Mouse (Mus musculus): Measurements from ENCODE around the gene Rhox6. TPM values are rescaled to one million over a fixed set of nuclear protein-coding genes. Genes with fewer than 3 reads are reported as not detected.
"Not testable (repeated sequence)": the region's sequence is repeated elsewhere in the genome, so short reads cannot be mapped to it uniquely, and the experiment has no call there.

The Rhox6 gene
- not detected in 2 replicates for polyA plus RNA-seq (2015; fragmentation: Nextera tagmentation; extraction: Ambion mirVana)

GRCm38 (mm10) chrX:37826610-37827009 lies at the start of gene Rhox6:
Gene Rhox6, plus strand, starts transcription at chrX:37826910.
- not testable (repeated sequence) for H3K9ac ChIP-seq; H3K27ac ChIP-seq (replicated peaks); H3K4me1 ChIP-seq; ATAC-seq (ENCODE audit: extremely low read depth, insufficient number of reproducible peaks, low FRiP score, low TSS enrichment); H3K27me3 ChIP-seq (replicated peaks); H3K36me3 ChIP-seq; H3K4me2 ChIP-seq; H3K4me3 ChIP-seq; H3K9me3 ChIP-seq
- 82% methylated on average over 4 of the region's 12 CpGs for WGBS

GRCm38 (mm10) chrX:37807286-37808080 lies 19.2 kb upstream of the Rhox6 start:
- Histone ChIP-seq H3K36me3 (no peaks in the 10 kb centered on the region), H3K27me3 (replicated peaks) (no peaks in the 10 kb centered on the region), H3K4me1 (no peaks in the 10 kb centered on the region), H3K27ac (replicated peaks) (no peak overlapping the region), H3K4me2 (no peak overlapping the region), H3K9me3 (no peaks in the 10 kb centered on the region), H3K9ac (no peak overlapping the region), H3K4me3 (no peak overlapping the region)
- ATAC-seq (ENCODE audit: extremely low read depth, insufficient number of reproducible peaks, low FRiP score, low TSS enrichment): no peak
- 74% methylated on average over 15 of the region's 15 CpGs for WGBS

- Histone ChIP-seq H3K27me3 (replicated peaks) (no peaks in the 10 kb centered on the region), H3K9me3 (no peaks in the 10 kb centered on the region), H3K27ac (replicated peaks) (no peak overlapping the region), H3K4me2 (no peak overlapping the region), H3K4me1 (no peaks in the 10 kb centered on the region), H3K36me3 (no peaks in the 10 kb centered on the region), H3K9ac (no peak overlapping the region), H3K4me3 (no peak overlapping the region)
- ATAC-seq (ENCODE audit: extremely low read depth, insufficient number of reproducible peaks, low FRiP score, low TSS enrichment): no peak
- 93% methylated on average over 2 of the region's 2 CpGs for WGBS
Observed at GRCm38 (mm10) chrX:37809396-37809795, 17.3 kb upstream of the Rhox6 start.

- Histone ChIP-seq H3K36me3 (no peaks in the 10 kb centered on the region), H3K4me3 (no peak overlapping the region), H3K27ac (replicated peaks) (no peak overlapping the region), H3K9me3 (no peaks in the 10 kb centered on the region), H3K4me2 (no peak overlapping the region), H3K27me3 (replicated peaks) (no peaks in the 10 kb centered on the region), H3K9ac (no peak overlapping the region), H3K4me1 (no peaks in the 10 kb centered on the region)
- 26% methylated on average over 5 of the region's 5 CpGs for WGBS
- ATAC-seq (ENCODE audit: extremely low read depth, insufficient number of reproducible peaks, low FRiP score, low TSS enrichment): no peak
Observed at GRCm38 (mm10) chrX:37811179-37811578, 15.5 kb upstream of the Rhox6 start.

- WGBS: 56% methylated on average over 10 of the region's 10 CpGs
- no peaks in the 10 kb centered on the region for H3K36me3 ChIP-seq
Observed at GRCm38 (mm10) chrX:37815665-37816064, 11.0 kb upstream of the Rhox6 start.

DNA sequence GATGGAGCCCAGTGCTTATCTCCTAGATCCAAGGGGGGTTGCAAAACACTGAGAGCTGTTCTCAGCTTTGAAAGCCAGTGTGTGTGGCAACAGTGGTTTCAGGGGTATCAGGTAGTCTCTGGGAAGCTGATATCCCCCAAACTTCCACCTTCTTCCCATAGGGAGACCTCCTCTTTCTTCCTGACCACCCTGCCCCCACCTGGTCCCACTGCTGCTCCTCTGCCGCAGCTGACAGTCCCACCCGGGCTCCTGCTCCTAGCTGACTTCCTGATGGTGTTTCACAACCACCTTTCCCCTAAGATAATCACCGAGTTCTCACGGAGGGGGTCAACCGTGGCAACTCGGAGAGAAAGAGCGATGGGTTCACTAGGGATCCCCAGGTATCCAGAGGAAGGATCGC lies 4.7 kb downstream of the Rhox6 start, which contains the start of gene Rhox7a:
Gene Rhox7a, plus strand, starts transcription at position 301 of the 400 bp plus-strand sequence.
- H3K27ac ChIP-seq (replicated peaks); H3K4me2 ChIP-seq; H3K27me3 ChIP-seq (replicated peaks); H3K36me3 ChIP-seq; H3K4me3 ChIP-seq; H3K9me3 ChIP-seq; H3K4me1 ChIP-seq; H3K9ac ChIP-seq; ATAC-seq (ENCODE audit: extremely low read depth, insufficient number of reproducible peaks, low FRiP score, low TSS enrichment): not testable (repeated sequence)
- WGBS: 51% methylated on average over 8 of the region's 8 CpGs

More at GRCm38 (mm10) chrX:37815665-37816064, 11.0 kb upstream of the Rhox6 start:
- Histone ChIP-seq H3K27ac (replicated peaks) (no peak overlapping the region), H3K9me3 (no peaks in the 10 kb centered on the region), H3K27me3 (replicated peaks) (no peaks in the 10 kb centered on the region), H3K4me1 (no peaks in the 10 kb centered on the region), H3K4me3 (no peak overlapping the region), H3K4me2 (no peak overlapping the region), H3K9ac (no peak overlapping the region)
- no peak for ATAC-seq (ENCODE audit: extremely low read depth, insufficient number of reproducible peaks, low FRiP score, low TSS enrichment)

DNA sequence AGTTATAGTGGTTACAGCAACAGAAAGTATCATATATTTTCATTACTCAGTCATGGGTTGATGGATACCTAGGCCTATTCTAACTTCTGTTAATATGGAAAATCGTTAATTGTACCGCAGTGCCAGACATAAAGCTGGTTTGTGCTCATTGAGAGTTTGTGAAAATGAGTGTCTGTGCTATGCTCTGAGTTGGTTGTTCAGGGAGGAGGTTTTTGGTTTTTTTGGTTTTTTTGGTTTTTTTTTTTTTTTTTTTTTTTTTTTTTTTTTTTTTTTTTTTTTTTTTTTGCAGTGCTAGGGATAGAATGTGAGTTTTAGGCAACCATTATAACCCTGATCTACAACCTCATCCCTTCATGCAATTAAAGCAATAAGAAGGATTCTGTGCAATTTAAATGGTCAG lies 44.9 kb downstream of the Rhox6 start:
- Histone ChIP-seq H3K4me3 (no peak overlapping the region), H3K4me2 (no peak overlapping the region)
- 98% methylated on average over 2 of the region's 2 CpGs for WGBS

DNA sequence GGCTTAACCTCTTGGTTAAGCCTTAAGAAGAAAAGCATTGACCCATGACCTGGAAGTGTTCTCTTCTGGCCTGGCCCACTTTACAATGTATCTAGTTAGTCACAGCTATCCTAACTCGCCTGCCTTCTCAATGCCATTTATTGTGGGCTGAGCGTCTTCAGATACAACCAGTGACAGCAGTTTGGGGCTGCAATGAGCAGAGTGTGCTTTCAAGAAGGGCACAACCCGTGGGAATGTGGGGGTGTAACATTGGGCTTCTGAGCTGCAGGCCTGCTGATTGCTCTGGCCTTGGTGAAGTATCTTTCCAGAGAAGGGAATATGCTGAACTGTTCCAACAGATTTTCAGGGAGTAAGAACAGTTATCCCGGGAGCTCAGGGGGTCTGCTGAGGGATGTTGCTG lies 52.1 kb downstream of the Rhox6 start, which contains the start of gene Rhox8:
Gene Rhox8, minus strand, starts transcription at position 101 of the 400 bp plus-strand sequence.
- 59% methylated on average over 4 of the region's 4 CpGs for WGBS
- H3K9me3 ChIP-seq: no peaks in the 10 kb centered on the region
- H3K27ac ChIP-seq (replicated peaks): no peak within 1 kb of the TSS
- no peak within 1 kb of the TSS for H3K9ac ChIP-seq
- H3K4me1 ChIP-seq: no peaks in the 10 kb centered on the region
- H3K4me2 ChIP-seq: no peak within 1 kb of the TSS
- no peak within 1 kb of the TSS for H3K4me3 ChIP-seq
- H3K36me3 ChIP-seq: no peaks in the 10 kb centered on the region
- no peak for ATAC-seq (ENCODE audit: extremely low read depth, insufficient number of reproducible peaks, low FRiP score, low TSS enrichment)
- no peaks in the 10 kb centered on the region for H3K27me3 ChIP-seq (replicated peaks)

More for the DNA sequence above, 44.9 kb downstream of the Rhox6 start:
- H3K36me3 ChIP-seq: no peaks in the 10 kb centered on the region
- no peaks in the 10 kb centered on the region for H3K4me1 ChIP-seq
- H3K27ac ChIP-seq (replicated peaks): no peak overlapping the region
- no peak for ATAC-seq (ENCODE audit: extremely low read depth, insufficient number of reproducible peaks, low FRiP score, low TSS enrichment)
- H3K9ac ChIP-seq: no peak overlapping the region
- no peaks in the 10 kb centered on the region for H3K27me3 ChIP-seq (replicated peaks)
- H3K9me3 ChIP-seq: no peaks in the 10 kb centered on the region

Other genes with a start within 250 kb of the Rhox6 start
- gene Rhox3f, start 245.9 kb upstream of the Rhox6 start, polyA plus RNA-seq (2015; fragmentation: Nextera tagmentation; extraction: Ambion mirVana): not detected in 2 replicates
- gene Rhox4f, start 219.2 kb upstream of the Rhox6 start, polyA plus RNA-seq (2015; fragmentation: Nextera tagmentation; extraction: Ambion mirVana): not detected in 2 replicates
- gene Rhox3g, start 198.3 kb upstream of the Rhox6 start, polyA plus RNA-seq (2015; fragmentation: Nextera tagmentation; extraction: Ambion mirVana): not detected in 2 replicates
- not detected in 2 replicates for gene Rhox2g, start 183.4 kb upstream of the Rhox6 start, polyA plus RNA-seq (2015; fragmentation: Nextera tagmentation; extraction: Ambion mirVana)
- not detected in 2 replicates for gene Rhox4g, start 175.6 kb upstream of the Rhox6 start, polyA plus RNA-seq (2015; fragmentation: Nextera tagmentation; extraction: Ambion mirVana)
- gene Rhox3h, start 158.1 kb upstream of the Rhox6 start, polyA plus RNA-seq (2015; fragmentation: Nextera tagmentation; extraction: Ambion mirVana): not detected in 2 replicates
- not detected in 2 replicates for gene Rhox2h, start 153.6 kb upstream of the Rhox6 start, polyA plus RNA-seq (2015; fragmentation: Nextera tagmentation; extraction: Ambion mirVana)
- gene Rhox5, start 22.1 kb upstream of the Rhox6 start, polyA plus RNA-seq (2015; fragmentation: Nextera tagmentation; extraction: Ambion mirVana): 10.6 and 12.4 TPM in 2 replicates
- not detected in 2 replicates for gene Rhox7a, start 4.8 kb downstream of the Rhox6 start, polyA plus RNA-seq (2015; fragmentation: Nextera tagmentation; extraction: Ambion mirVana)
- not detected in 2 replicates for gene Rhox8, start 52.0 kb downstream of the Rhox6 start, polyA plus RNA-seq (2015; fragmentation: Nextera tagmentation; extraction: Ambion mirVana)
- not detected in 2 replicates for gene Rhox7b, start 70.3 kb downstream of the Rhox6 start, polyA plus RNA-seq (2015; fragmentation: Nextera tagmentation; extraction: Ambion mirVana)
- gene Rhox9, start 74.9 kb downstream of the Rhox6 start, polyA plus RNA-seq (2015; fragmentation: Nextera tagmentation; extraction: Ambion mirVana): not detected in 2 replicates
- not detected in 2 replicates for gene Btg1-ps1, start 191.9 kb downstream of the Rhox6 start, polyA plus RNA-seq (2015; fragmentation: Nextera tagmentation; extraction: Ambion mirVana)
- gene Btg1-ps2, start 216.2 kb downstream of the Rhox6 start, polyA plus RNA-seq (2015; fragmentation: Nextera tagmentation; extraction: Ambion mirVana): not detected in 2 replicates
- gene Rhox10, start 239.6 kb downstream of the Rhox6 start, polyA plus RNA-seq (2015; fragmentation: Nextera tagmentation; extraction: Ambion mirVana): not detected in 2 replicates